Mouse (Mus musculus) small intestine, adult 2 months (tissue): ENCODE measurements around the gene Prokr2.

Experiments
- CTCF ChIP-seq: fragments of 200-500 bp; IDR thresholded peaks from 2 replicates; pipeline ENCODE4 v1.5.1; 2012; ENCODE audit warnings: low read depth, mild to moderate bottlenecking, control low read depth, inconsistent platforms, low read length, moderate library complexity, mixed read lengths; ENCODE audit not compliant: insufficient replicate concordance, insufficient read length; ENCODE audit errors: extremely low read depth
- POLR2A ChIP-seq: fragments of 200-500 bp; IDR thresholded peaks from 2 replicates; pipeline ENCODE4 v1.6.1; 2012; ENCODE audit warnings: low read depth, mild to moderate bottlenecking, control low read depth, inconsistent platforms, low read length, moderate library complexity

GRCm38 (mm10) chr2:132368433-132368832, 16.8 kb downstream of the Prokr2 start:
- TF ChIP-seq CTCF (no peak), POLR2A (no peak)
